Mouse (Mus musculus) embryo, embryonic 11 days (tissue): ENCODE data around the gene Ric8a.

Source experiments
- DNase-seq: peaks from one replicate; pipeline ENCODE4 v3.0.0-alpha.2; 2015

Gene Ric8a

DNA sequence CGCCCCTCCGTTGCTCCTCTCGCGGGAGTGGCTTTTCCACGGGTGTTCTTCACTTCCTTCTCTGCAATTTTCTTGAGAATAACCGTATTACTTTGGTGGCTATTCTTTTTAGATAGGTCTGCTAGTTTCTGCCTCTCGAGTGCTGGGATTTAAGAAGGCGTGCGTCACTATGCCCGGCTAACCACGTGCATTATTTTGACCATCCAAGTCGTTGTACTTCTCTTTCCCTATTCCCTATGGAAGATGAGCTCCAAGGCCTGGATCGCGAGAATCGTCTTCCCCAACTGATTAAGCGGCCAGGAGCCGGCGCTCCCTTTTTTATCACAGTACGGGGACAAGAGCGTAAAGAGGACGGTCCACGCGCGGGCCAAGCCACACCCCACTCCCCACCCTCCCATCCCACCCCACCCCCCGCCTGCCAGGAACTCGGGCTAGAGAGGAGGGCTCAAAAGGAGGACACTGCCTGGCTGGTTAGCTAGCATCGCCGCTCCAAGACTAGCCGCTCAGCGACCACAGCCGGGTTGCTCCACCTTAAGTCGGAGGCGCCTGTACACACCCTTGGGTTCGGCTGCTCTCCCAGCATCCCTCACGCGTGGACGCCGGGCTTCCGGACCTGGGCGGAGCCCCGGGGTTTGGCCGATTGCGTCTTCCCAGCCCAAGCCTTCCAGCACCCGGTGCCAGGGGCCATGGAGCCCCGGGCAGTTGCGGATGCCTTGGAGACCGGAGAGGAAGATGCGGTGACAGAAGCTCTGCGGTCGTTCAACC is at the start of gene Ric8a:
Ric8a (plus strand) TSS at position 173 of the 765 bp plus-strand sequence.
- DNase-seq: peak; percentile 89

DNA sequence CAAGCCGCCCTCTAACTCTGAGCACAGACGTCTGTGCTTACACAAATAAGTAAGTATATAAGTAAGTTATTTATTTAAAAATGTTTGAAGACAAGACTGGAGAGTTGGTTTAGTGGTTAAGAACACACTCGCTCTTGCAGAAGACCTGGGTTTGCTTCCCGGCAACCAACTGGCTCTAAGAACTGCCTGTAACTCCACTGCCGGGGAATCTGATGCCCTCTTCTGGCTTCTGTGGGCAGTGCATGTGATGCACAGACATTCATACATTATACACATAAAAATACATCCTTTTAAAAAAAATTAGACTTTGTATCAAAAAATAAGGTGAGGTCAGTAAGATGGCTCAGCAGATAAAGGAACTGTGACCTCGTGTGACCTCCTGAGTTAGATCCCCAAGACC is 46.3 kb upstream of the Ric8a start:
- DNase-seq: no peak

DNA sequence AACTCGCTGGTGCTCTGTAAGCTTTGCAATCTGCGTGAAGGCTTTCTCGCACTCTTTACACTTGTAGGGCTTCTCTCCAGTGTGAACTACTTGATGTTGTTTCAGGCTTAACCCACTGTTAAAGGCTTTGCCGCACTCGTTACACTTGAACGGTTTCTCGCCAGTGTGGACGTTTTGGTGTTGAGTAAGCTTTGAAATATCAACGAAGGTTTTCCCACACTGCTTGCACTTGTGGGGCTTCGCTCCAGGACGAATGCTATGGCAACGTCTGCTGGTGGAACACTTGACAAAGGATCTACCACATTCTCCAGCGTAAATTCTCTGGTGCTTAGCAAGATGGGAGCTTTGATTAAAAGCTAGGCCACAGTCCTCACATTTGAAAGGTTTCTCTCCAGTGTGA is 45.0 kb upstream of the Ric8a start:
- DNase-seq: no peak

DNA sequence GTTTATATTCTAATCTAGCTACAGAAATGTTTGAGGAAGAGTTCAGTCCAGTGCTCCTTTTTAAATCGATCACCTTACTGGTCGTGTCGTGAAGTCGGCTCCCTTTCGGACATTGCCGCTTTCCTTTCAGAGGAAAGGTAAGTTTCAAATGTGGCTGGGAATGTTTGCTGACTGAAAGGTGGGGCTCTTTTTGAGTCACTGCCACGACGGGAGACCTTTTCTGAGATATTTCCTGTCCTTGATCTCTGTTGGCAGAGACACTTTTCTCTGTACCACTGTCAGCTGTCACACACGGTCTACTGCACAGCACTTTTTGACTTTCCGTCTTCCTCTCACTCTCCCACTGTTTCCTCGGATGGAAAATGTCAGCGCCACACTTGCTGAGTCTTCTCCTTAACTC is 43.9 kb upstream of the Ric8a start:
- DNase-seq: no peak

DNA sequence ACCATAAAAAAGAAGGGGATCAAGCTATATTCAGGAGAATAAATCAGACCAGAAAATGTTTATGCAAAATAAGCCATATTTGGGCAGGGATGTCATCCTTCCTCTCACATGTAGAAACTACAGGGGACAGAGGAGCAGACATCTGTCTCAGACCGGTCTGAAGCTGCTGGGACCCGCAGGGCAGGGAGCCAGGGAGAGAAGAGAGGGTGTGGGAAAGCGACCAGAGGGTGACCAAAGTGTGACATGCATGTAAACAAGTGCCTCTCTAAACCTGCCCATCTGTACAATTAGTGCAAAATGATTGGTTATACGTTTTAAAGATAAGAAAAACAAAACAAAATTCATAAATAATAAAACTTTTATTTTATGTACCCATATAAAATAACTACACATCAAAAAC is 36.6 kb upstream of the Ric8a start:
- DNase-seq: no peak

DNA sequence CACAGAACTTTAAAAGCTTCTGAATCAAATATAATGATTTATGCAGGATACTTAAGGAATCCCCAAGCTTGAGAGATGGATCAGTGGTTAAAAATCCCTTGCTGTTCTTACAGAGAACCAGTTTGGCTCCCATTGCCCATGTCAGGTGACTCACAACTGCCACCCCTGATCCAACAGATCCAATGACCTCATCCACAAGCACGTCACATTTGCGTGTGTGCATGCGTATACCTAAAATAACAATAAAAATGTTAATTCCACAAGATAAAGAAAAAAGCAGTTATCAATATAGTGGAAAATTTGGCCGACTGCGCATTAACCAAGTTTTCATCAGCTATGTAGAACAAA is 35.5 kb upstream of the Ric8a start:
- DNase-seq: no peak

DNA sequence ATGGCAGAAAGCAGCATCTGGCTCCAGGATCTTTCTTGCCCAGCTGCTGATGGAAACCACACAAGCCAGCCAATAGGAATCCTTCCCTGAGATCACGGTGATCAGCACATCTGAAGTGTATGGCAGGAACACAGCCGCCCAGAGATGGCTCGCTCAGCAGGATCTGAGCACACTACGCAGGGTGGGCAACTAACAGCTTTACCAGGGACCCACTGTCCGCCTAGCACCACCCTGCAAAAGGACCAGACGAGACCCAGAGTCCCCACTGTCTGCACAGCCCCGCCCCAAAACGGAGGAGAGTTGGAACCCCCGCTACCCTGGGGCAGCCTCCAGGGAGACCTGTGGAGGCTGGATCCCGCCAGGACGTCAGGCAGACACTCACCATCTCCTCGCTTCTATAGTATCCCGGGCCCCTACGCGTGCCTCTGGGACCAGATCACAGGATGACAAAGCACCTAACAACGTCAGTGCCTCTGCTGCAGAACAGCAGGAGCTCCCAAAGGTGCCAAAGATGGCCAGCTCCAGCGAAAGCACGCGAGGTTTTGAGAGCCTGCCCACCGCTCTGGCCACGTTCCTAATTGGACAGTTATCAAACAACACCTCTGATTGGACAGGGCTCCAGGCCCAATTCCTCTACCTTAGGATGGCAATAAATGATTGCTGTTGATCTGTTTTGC is 35.0 kb upstream of the Ric8a start, which contains the start of gene Zfp941:
Zfp941 (minus strand) TSS at position 526 of the 677 bp plus-strand sequence.
- DNase-seq: peak; percentile 77

DNA sequence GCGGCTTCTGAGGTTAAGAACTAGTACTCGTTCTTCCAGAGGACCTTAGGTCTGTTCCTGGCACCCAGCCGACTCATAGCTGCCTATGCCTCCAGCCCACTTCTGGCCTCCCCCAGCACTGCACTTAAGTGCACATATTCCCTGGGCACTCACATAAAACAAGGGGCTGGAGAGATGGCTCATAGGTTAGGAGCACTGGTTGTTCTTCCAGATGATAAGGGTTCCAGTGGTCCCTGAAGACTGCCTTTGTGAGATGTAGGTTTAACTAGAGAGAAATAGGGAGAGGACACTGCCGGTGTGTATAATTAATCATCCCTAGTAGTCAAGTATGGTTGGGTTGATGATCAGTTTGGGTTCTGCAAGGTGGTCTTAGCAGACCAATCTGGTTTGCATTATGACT is 34.0 kb upstream of the Ric8a start:
- DNase-seq: no peak

DNA sequence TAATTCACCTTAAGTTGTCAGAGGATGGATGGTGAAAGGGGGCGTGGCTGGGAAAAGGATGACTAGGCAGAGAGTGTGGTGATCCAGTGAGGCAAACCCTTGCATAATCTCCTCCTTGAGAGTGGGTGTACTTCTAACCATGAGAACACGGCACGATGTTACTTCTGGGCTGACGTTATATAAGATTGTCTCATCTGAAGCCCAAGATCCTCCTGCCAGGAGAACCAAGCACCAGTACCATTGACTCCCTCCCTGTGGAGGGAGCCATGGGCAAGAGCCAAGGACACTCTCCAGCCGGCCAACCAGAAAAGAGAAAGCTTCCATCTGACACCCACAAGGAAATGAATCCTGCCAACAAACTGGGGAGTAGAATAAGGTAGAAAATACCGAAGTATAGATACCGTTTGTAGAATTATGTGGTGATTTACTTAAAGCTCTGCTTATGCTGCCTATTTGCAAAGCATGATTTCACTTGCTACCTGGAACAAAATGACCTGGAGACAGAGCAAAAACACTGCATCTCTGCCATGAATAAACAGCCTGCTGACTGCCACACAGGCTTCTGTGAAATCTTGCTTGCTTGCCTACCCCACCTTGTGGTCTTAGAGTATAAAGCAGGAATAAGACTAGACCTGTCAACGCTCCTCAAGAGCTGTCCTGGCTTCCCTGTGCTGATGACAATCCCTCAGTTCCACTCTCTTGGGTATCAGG is 28.4 kb upstream of the Ric8a start:
- peak; percentile 60 for DNase-seq

DNA sequence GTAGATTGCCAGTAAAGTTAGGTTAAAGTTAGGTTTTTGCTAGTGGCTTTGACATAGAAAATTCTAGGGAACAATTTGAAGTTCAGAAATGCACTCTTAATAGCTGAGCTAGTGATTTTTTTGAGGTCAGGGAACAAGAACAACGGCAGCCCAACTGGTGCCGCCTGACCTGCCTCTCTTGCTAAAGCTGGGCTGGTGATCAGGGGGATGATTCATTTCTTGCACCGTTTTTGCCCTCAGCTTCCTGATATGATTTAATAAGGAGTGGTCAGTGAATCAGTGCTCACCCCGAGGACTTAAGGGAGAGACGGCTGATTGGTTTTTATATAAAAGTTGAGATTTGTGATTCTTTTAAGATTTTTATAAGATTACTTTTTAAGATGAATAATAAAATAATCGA is 25.3 kb upstream of the Ric8a start:
- DNase-seq: no peak

DNA sequence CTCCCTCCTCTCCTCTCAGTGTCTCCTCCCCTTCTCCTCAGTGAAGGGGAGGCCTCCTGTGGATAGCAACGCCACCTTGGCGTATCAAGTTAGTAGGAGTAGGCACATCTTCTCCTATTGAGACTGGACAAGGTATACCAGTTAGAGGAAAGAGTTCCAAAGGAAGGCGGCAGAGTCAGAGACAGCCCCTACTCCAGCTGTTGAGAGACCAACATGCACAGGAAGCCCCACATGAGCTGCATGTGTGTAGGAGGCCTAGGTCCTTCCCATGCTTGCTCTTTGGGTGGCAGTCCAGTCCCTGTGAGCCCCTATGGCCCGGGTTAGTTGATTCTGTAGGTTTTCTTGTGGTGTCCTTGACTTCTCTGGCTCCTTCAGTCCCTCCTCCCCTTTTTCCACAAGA is 23.4 kb upstream of the Ric8a start:
- DNase-seq: no peak

DNA sequence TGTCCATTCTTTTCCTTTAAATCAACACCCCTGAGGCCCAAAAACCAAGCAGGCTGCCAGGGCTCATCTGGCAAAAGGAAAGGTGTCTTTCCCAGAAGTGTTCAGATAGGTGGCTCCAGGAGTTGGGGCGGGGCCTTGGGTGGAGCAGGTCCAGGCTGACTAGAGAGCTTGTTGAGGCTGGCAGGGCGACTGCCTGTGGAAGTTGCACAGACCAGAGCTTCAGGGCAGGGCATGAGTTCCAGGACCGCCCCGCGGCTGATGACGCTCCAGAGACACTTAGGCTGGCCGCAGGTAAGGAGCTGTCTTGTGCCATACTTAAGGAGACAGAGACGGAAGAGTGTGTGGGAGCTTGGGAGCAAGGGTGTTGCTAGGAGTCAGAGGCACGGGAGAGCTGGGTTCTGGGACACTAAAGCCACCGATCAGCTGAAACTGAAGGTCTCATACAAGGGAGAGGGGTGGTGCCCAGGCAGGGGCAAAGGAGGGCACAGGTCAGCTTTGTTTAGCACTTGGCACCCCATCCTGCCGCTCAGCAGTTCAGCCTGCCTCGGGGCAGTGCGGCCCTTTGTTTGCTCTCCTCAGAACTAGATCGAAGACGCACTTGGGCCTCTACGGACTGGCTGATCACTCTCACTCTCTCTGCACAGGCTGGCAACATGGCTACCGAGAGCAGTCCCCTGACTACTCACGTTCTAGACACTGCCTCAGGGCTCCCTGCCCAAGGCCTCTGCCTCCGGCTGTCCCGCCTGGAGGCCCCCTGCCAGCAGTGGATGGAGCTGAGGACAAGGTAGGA is 21.6 kb upstream of the Ric8a start, which contains the start of gene Urah:
Urah (plus strand) TSS at position 51 of the 790 bp plus-strand sequence.
- DNase-seq: no peak

DNA sequence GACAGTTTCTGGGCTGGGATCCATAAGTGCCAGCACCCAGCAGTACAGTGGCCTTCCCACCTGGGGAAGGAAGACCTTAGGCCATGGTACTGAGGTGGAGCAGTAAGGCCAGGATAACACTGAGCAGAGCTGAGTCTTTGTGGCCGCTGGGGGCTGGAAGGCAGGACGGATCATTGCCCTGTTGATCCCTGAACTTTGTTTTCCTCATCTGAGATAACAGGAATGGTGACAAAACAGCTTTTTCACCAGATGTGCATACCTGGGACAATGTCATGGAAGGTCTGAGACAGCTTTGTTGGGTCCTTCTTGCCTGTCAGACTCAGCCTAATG is 21.0 kb upstream of the Ric8a start:
- no peak for DNase-seq

DNA sequence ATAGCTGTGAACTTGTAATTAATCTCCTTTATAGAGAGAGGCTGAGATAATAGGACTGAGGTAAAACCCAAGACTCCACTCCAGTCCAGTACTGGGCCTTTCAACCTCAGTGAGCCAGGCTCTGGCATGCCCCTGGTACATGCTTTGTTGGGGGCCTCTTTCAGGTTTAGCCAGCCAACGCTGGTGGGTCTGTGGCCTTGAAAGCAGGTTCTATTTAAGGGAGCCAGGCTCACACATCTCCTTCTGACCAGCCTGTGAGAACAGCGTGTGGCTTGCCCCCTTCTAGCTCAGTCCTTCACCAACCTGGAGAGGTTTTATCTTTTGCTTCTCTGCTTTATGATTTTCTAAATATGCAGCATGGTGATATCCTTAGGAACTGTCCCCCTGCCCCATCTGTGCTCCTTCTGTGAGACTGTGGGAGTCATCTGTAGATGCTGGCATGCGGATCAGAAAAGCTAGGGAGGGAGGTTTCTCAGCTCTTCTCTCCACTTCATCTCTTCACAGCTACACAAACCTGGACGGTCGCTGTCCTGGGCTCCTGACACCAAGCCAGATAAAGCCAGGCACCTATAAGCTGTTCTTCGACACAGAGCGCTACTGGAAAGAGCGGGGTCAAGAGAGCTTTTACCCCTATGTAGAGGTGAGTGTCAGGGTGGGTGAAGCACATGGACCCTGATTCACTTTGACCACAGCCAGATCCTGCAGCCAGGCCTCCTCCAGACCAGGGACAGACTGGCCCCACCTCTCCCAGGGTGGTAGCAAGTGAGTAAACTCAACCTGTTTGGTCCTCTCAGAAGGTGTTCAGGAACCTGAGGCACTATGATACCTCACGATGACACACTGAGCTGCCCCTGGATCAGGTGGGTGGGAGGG is 20.3 kb upstream of the Ric8a start:
- DNase-seq: no peak

DNA sequence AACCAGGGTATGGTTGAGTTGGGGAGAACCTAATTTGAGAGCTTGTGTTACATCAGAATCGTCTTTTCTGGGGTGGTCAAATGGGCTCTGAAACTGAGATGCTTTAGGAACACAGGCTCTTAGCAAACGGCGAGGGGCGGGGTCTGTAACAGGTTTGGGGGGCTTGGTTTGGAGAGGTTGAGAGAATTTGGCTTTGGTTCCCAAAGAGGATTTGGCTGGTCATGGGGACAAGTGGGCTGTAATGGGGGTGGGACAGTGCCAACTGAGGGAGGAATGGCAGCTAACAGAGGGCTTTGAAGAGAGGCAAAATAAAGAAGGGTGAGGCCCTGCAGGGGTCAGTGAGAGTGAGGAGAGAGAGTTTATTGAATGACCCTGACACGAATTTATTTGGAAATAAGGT is 17.2 kb upstream of the Ric8a start:
- DNase-seq: no peak

DNA sequence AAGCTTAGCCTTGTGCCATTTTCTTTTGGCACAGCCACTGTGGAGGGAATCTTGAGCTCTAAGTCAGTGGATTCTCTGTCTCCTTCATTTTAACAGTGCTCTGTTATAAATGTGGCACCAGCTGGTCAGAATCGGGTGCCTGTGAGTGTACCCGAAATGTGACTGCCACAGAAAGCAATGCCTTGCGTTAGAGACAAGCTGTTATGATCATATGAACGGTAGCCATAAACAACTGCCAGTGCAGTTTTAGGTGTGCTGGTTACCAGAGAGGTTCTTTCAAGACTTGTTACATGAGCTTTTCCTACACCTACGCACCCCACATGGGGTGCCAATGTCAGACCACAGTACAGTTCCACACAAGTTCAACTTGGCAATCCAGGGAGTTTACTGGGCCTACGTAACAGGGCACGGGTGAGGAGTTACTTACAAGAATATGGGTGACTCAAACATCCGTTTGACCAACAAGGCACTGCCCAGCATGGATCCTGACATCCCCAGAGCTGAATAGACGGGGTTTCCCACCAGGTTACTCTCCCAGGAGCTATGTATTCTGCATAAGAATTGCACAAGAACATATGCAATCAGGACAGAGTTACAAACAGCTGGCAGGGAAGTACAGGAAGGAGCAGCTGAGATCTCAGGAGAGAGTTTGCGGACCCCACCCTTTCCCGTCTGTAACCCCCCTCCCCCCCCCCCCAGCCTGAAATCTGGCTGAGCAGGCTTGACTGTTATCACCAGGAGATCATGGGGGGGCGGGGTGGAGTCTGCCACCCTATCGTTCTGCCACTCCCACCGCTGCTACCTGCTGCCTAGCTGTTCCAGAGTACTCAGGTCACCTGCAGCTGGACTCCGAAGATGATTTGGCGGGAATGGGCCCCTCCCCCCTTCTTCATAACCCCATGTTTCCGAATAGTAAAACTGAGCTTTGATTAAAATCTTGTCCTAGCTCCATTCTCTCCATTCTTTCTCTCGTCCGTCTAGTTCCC is 15.7 kb upstream of the Ric8a start:
- no peak for DNase-seq

DNA sequence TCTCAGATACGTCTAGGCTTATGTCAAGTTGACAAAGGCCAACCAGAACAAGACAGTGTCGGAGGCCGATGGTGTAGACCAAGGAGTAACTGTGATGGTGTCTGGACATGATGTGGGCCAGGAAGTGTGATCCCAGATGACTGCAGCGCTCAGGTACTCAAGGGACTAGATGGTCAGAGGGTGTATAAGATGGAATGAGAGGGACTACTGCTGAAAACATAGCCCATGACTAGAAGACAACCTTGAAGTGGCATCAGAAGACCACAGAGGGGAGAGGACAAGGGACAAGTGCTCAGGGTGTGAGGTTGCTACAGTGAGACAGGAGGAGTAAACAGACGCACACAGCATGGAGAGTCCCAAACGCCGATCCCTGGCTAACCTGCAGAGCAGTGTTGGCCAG is 13.0 kb upstream of the Ric8a start:
- no peak for DNase-seq

DNA sequence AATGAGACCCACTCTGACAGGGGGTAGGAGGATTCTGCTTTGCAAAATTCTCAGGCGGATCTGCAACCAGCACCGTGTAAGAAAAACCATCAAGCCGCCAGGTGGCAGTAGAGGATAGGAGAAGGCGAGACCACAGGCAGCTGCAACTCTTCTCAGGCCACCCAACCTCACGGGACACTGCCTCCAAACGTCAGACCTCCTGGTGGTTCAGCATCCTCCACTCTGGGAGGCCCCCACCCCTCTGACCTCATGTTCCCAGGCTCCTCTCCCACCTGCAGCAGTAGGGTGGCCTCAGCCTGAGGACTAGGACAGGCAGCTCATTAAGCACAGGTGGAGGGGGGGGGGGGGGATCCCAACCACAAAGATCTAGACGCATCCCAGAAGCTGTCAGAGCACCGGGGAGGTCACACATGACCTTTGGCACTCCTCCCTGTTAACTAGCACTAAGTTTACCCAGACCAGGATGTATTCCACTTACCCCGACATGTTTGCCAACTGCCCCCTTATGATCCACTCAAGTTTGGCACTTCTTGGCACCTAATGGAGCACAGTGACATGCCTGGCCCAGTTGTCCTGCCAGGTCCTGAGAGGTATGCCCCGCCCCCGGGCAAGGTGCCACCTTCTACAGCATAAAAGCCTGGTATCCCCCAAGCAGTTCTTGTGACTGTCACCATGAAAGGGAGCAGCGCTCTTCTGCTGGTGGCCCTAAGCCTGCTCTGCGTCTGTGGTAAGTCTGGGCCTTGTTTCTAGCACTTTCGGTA is 11.7 kb upstream of the Ric8a start, which contains the start of gene Scgb1c1:
Scgb1c1 (plus strand) TSS at position 643 of the 761 bp plus-strand sequence.
- peak; percentile 87 for DNase-seq

DNA sequence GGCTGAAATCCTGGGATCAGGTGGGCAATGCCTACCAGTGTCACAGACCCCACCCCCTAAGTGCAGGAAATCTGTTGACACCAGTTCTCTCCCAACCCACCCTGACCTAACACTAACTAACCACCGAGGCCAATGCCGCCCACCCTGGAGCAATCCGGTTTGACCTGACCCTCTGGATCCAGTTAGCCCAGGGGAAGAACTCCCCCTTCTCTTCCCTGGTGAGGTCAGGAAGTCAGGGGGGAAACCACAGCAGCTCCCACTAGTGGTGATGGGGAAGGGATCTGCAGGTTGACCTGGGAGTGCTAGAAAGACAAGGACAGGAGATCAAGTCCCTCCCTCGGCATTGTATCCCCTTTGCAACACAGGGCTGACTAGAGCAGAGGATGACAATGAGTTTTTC is 11.1 kb upstream of the Ric8a start:
- no peak for DNase-seq

DNA sequence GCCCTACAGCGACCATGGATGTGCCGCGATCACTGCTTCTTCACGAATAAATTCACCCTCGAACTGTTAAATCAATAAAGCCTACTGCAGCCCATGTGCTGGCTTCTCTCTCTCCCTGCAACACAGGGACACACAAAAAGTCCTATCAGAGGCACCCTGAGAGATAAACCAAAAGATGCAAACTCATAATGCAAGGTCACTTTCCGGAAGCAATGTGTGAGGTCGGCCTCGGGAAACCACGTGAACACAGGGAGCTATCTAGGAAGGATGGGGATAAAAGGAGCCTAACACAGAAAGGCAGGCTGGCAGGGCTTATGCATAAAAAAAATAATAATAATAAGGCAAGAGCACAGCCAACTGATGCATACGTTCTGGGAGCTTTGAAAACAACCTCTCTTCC is 10.1 kb upstream of the Ric8a start:
- no peak for DNase-seq
